Mouse (Mus musculus): ENCODE data around the gene Palm.

DNA sequence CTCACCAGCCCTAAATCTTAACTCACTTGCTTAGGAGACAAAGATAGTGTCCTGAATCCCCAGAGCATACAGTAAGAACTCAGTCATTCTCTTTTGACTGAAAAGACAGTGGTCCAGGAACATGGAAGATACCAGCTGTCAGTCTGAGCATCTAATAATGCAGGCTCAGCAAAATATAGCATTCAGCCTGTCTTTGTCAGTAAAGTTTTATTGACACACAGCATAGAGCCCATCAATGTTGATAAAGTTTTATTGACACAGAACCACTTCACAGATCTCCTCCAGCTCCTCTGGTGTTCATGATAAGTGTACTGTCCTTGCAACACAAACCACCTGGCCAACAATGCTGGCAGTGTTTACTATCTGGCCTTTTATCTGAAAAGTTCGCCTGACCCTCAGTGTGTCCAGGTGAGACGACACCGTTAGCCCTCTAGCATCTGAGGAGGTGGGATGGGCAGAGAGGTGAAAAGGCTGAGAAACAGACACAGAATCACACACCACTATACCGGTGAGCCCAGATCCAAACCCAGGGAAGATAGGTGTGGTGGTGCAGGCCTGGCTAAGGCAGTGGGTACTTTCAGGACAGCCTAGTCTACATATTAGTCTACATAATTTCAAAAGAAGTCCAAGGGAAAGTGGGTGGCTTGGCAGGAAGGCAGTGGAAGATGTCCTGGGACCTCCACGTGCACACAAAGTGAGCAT lies 882 bp upstream of the Palm start:
- TF ChIP-seq CTCF (IDR thresholded peaks at IDR 0.05; ENCODE audit: insufficient read depth, low read length): no peak
- TF ChIP-seq POLR2A (IDR thresholded peaks at IDR 0.05; ENCODE audit: borderline replicate concordance, extremely low read depth, low read depth, low read length): no peak
